Mouse (Mus musculus): ENCODE results near the gene Otub1. TPM values are rescaled to one million over a fixed set of nuclear protein-coding genes. Genes with fewer than 3 reads are reported as not detected.

Otub1 gene
- polyA plus RNA-seq, 1 experiment from 2014 or later, result 197 TPM

DNA sequence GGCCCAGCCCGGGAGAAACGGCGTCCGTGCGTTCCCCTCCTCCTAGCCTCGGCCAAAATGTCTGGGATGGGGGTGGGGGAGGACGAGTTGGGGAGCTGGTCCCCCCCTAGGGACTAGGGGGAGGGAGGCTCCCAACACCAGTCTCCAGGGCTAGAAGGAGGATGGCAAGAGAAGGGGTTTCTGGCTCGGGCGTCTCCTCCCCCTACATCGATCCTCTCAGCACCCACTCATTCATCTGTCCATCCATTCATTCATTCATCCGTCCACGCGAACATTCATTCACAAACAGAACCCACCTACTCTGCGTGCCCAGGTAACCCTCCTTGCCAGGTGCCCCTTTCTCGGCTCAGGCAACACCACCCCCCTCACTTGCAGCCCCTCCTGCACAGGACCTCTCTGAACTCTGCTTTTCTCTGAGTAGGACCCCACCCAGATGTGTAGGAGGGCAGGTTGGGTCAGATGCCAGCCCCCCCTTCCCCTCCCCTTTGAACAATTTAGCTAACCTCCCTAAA lies 39.9 kb downstream of the Otub1 start:
- peaks cover 22% of the 10 kb centered on the region for H3K4me1 ChIP-seq (replicated peaks; ENCODE audit: insufficient read depth, low read length)
- H3K27me3 ChIP-seq (ENCODE audit: insufficient read depth, low read length), result peaks cover 4% of the 10 kb centered on the region
- H3K4me3 ChIP-seq (replicated peaks; ENCODE audit: low read depth, low read length), result peak overlapping the region; percentile 60
- peak overlapping the region; percentile 99 for H3K4me2 ChIP-seq (ENCODE audit: low read length)
- 6% methylated on average over 15 of the region's 15 CpGs for WGBS
- TF ChIP-seq CTCF (IDR thresholded peaks at IDR 0.05; ENCODE audit: low read depth), result no peak
- ATAC-seq (replicated peaks; ENCODE audit: low FRiP score, low read depth) (no peak), DNase-seq (ENCODE audit: low spot score) (no peak)
- H3K36me3 ChIP-seq (ENCODE audit: insufficient read depth, low read length), result no peaks in the 10 kb centered on the region
- H3K9ac ChIP-seq (ENCODE audit: low read depth, low read length), result peak overlapping the region; percentile 75
- no peaks in the 10 kb centered on the region for H3K9me3 ChIP-seq (replicated peaks; ENCODE audit: low read length)
- no peak overlapping the region for H3K27ac ChIP-seq

DNA sequence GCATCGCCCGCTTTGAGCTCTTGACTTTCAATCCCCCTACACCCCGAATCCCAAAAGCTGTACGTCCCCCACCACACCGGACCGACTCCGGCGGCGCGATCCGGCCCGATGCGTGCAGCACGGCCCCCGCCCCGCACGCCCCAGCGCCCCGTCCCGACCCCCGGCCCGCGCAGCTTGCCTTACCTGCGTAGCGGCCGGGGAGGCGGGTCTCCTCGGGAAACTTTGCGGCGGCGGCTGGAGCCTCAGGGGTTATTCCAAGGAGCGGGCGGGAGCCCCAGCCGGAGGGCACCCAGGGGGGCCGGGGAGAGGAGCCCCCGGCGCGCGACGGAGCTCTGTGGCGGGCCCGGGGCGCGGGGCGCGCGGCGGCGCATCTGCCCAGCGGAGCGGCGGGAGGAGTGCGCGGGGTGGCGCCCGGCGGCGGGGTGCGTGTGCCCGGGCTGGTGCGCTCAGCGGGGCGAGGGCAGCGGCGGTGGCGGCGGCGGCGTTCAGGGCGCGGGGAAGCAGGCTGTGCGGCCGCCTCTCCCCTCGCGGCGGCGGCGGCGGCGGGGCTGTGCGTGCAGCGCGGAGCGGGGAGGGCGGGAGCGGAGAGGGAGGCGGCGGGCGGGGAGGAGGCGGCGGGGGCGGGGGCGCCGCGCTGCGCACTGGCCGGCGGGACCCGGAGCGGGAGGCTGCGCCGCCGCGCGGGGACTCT lies 40.5 kb downstream of the Otub1 start:
- no peaks in the 10 kb centered on the region for H3K9me3 ChIP-seq (replicated peaks; ENCODE audit: low read length)
- H3K27me3 ChIP-seq (ENCODE audit: insufficient read depth, low read length), result peaks cover 4% of the 10 kb centered on the region
- no peaks in the 10 kb centered on the region for H3K36me3 ChIP-seq (ENCODE audit: insufficient read depth, low read length)
- ATAC-seq (replicated peaks; ENCODE audit: low FRiP score, low read depth) (no peak), DNase-seq (ENCODE audit: low spot score) (no peak)
- H3K4me1 ChIP-seq (replicated peaks; ENCODE audit: insufficient read depth, low read length), result peaks cover 15% of the 10 kb centered on the region; the same call in 1 of the 2 replicates
- WGBS, result under 1% methylated on average over 67 of the region's 105 CpGs
- H3K27ac ChIP-seq, result no peak overlapping the region
- H3K4me3 ChIP-seq (replicated peaks; ENCODE audit: low read depth, low read length), result peak overlapping the region; percentile 60
- no peak for TF ChIP-seq CTCF (IDR thresholded peaks at IDR 0.05; ENCODE audit: low read depth)
- peak overlapping the region; percentile 99 for H3K4me2 ChIP-seq (ENCODE audit: low read length)
- peak overlapping the region; percentile 75 for H3K9ac ChIP-seq (ENCODE audit: low read depth, low read length)

GRCm38 (mm10) chr19:7164820-7165323 lies 41.2 kb downstream of the Otub1 start:
- Histone ChIP-seq H3K9me3 (replicated peaks; ENCODE audit: low read length) (no peaks in the 10 kb centered on the region), H3K4me1 (replicated peaks; ENCODE audit: insufficient read depth, low read length) (peaks cover 20% of the 10 kb centered on the region; the same call in 1 of the 2 replicates), H3K4me3 (replicated peaks; ENCODE audit: low read depth, low read length) (peak overlapping the region; percentile 60), H3K27me3 (ENCODE audit: insufficient read depth, low read length) (peaks cover 4% of the 10 kb centered on the region), H3K36me3 (ENCODE audit: insufficient read depth, low read length) (no peaks in the 10 kb centered on the region), H3K9ac (ENCODE audit: low read depth, low read length) (peak overlapping the region; percentile 75), H3K27ac (no peak overlapping the region), H3K4me2 (ENCODE audit: low read length) (peak overlapping the region; percentile 99)
- DNase-seq (ENCODE audit: low spot score), result no peak
- ATAC-seq (replicated peaks; ENCODE audit: low FRiP score, low read depth), result no peak
- TF ChIP-seq CTCF (IDR thresholded peaks at IDR 0.05; ENCODE audit: low read depth), result no peak
- WGBS, result under 1% methylated on average over 35 of the region's 35 CpGs

DNA sequence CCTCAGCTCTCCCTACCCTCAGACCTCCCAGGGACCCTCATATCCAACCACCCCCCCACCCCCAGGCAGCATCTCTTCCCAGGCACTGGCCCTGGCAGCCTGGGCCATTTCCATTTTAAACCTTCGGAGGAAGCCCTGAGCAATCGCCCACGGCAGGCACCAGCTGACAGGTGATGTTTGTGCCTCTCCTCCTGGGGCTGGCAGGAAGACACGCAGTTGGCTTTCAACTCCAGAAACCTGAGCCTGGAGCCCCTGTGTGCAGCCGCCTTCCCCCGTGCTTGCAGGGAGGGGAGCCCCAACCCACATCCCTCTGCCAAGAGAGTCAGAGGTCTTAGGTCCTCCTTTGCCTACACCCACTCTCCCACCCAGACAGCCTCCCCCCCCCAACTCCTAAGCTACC lies 41.9 kb downstream of the Otub1 start:
- DNase-seq (ENCODE audit: low spot score) (no peak), ATAC-seq (replicated peaks; ENCODE audit: low FRiP score, low read depth) (no peak)
- Histone ChIP-seq H3K4me2 (ENCODE audit: low read length) (peak overlapping the region; percentile 99), H3K27ac (no peak overlapping the region), H3K9ac (ENCODE audit: low read depth, low read length) (0 out of 2 replicates have a peak overlapping the region, but pooled peaks have one; percentile 75), H3K9me3 (replicated peaks; ENCODE audit: low read length) (no peaks in the 10 kb centered on the region), H3K4me1 (replicated peaks; ENCODE audit: insufficient read depth, low read length) (peaks cover 20% of the 10 kb centered on the region; the same call in 1 of the 2 replicates), H3K36me3 (ENCODE audit: insufficient read depth, low read length) (no peaks in the 10 kb centered on the region), H3K27me3 (ENCODE audit: insufficient read depth, low read length) (peaks cover 4% of the 10 kb centered on the region), H3K4me3 (replicated peaks; ENCODE audit: low read depth, low read length) (peak overlapping the region; percentile 60)
- TF ChIP-seq CTCF (IDR thresholded peaks at IDR 0.05; ENCODE audit: low read depth), result no peak
- WGBS, result 9% methylated on average over 6 of the region's 6 CpGs

- H3K27me3 ChIP-seq (ENCODE audit: insufficient read depth, low read length), result no peaks in the 10 kb centered on the region; the same call in 1 of the 2 replicates
- peaks cover 27% of the 10 kb centered on the region for H3K4me1 ChIP-seq (replicated peaks; ENCODE audit: insufficient read depth, low read length)
- no peak for DNase-seq (ENCODE audit: low spot score)
- 77% methylated on average over 3 of the region's 3 CpGs for WGBS
- TF ChIP-seq CTCF (IDR thresholded peaks at IDR 0.05; ENCODE audit: low read depth), result no peak
- H3K9ac ChIP-seq (ENCODE audit: low read depth, low read length), result no peak overlapping the region
- H3K4me3 ChIP-seq (replicated peaks; ENCODE audit: low read depth, low read length), result no peak overlapping the region
- no peaks in the 10 kb centered on the region for H3K36me3 ChIP-seq (ENCODE audit: insufficient read depth, low read length)
- no peak overlapping the region for H3K4me2 ChIP-seq (ENCODE audit: low read length)
- no peak for ATAC-seq (replicated peaks; ENCODE audit: low FRiP score, low read depth)
- no peaks in the 10 kb centered on the region for H3K9me3 ChIP-seq (replicated peaks; ENCODE audit: low read length)
- no peak overlapping the region for H3K27ac ChIP-seq
Measured at GRCm38 (mm10) chr19:7161064-7161463, 45.1 kb downstream of the Otub1 start.

DNA sequence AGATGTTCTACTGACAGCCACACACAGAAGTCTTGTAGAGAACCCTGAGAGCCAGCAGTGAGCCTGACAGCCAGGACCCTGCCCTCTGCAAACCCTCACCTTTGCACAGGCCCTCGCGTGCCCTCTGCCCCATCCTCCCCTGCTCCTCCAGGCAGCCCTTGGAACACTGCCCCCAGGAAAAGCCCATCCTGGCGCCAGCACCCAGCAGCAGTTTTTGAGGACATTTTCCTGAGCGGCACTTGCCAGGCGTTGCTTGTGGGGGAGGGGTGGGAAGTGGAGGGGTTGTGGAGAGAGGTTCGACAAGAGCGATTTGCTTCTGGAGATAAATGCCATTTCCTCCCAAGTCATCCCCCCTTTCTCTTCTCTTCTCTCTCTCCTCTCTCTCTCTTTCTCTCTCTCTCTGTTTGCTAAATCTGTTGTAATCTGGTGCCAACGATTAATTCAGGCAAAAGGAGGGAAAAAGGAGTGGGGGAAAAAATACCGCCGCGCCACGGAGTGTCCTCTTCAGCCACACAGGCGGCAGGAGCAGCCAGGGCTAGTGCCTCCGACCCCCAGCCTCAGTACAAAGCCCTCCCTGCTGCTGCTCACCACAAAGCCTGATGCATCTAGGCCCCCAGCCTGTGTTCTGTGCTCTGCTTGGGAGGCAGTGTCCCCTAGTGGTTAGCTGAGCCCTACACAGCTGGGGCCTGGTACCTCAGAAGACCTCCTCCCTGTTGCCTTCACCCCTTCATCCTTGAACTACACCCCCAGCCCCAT lies 45.8 kb downstream of the Otub1 start:
- DNase-seq (ENCODE audit: low spot score) (peak; percentile 79), ATAC-seq (replicated peaks; ENCODE audit: low FRiP score, low read depth) (no peak)
- Histone ChIP-seq H3K9ac (ENCODE audit: low read depth, low read length) (no peak overlapping the region), H3K4me1 (replicated peaks; ENCODE audit: insufficient read depth, low read length) (peaks cover 24% of the 10 kb centered on the region), H3K9me3 (replicated peaks; ENCODE audit: low read length) (no peaks in the 10 kb centered on the region), H3K4me3 (replicated peaks; ENCODE audit: low read depth, low read length) (no peak overlapping the region), H3K27ac (no peak overlapping the region), H3K4me2 (ENCODE audit: low read length) (peak overlapping the region; percentile 13; the same call in 1 of the 2 replicates), H3K27me3 (ENCODE audit: insufficient read depth, low read length) (no peaks in the 10 kb centered on the region; the same call in 1 of the 2 replicates), H3K36me3 (ENCODE audit: insufficient read depth, low read length) (no peaks in the 10 kb centered on the region)
- peak; percentile 80 for TF ChIP-seq CTCF (IDR thresholded peaks at IDR 0.05; ENCODE audit: low read depth)
- WGBS, result 13% methylated on average over 14 of the region's 14 CpGs
